Mouse (Mus musculus) large intestine, adult 2 months (tissue): ENCODE measurements around the gene Mettl17. TPM values are rescaled to one million over a fixed set of nuclear protein-coding genes. Genes with fewer than 3 reads are reported as not detected.

Experiments used
- DNase-seq: peaks from one replicate; pipeline ENCODE4 v3.0.0-alpha.2; 2012; ENCODE audit warnings: low read depth, low spot score
- WGBS: fragments of 180-500 bp; shearing (Covaris S2); methylation state at CpG from one replicate; pipeline ENCODE4 v1.1.7; 2018; 5-methylcytosine and 5-hydroxymethylcytosine counted together
- polyA plus RNA-seq: library from polyadenylated mRNA; depleted of rRNA; stranded (reverse); fragments of >200 nt; gene quantifications from 2 replicates; pipeline ENCODE4 v1.2.3, GENCODE M21; 2012

Gene Mettl17
- polyA plus RNA-seq, 1 experiment, result 32.7 TPM

DNA sequence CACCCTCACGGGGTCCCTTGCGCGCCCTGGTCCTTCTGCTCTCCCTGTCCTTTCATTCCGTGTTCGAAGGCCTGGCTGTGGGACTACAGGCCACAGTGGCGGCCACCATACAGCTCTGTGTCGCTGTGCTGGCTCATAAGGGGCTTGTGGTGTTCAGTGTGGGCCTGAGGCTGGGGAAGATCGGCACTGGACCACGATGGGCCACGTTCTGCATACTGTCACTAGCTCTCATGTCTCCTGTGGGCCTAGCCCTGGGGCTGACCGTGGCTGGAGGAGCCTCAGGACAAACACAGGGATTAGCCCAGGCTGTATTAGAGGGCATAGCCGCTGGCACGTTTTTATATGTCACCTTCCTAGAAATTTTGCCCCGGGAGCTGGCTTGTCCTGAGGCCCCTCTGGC is 10.4 kb downstream of the Mettl17 start:
- no peak for DNase-seq
- WGBS, result 84% methylated on average over 14 of the region's 14 CpGs

DNA sequence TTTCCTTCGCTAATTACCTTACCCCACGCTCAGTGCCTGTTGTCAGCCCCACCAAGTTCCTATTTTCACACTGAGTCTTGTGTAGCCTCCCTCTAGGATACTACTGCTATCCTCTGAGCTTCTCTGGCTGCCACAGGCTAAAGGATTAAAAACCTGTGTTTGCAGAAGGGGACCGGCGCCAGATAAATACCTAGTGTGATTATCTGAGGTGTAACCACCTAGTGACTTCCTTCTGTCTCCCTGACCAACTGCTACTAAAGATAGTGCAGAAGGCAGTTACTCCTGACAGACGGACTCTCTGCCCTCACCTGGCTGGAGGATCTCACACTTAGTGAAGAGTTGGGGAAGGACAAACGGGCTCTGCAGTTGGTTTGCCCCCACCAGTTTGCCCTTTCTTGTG is 11.4 kb downstream of the Mettl17 start:
- no peak for DNase-seq
- WGBS, result 48% methylated on average over 6 of the region's 6 CpGs

DNA sequence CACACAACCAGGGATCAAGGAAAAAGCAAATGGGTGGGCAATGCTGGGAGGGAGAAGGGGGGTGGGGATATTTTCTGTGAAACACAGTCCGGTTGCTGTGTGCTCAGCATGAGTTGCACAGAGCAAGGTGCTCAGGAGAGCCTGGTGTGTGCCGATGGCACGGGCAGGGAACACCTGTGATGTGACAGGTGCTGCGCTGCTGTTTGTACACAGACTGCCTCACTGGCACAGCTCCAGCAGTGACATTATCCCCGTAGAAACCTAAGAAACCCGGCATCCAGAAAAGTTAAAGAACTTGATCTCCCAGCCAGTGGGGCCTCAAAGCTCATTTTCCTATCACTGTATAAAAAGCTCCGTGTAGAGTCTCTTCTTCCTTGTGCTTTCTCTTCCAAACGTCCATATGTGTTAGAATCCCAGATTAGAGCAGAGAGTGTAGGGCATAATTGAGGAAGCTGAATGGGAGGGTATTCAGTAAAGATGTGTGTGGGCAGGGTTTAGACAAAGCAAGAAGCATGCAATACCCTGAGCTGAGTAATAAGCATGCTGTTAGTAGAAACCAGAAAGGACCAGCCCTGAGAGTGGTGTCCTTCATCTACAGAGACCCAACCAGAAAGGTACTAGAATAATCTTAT is 12.0 kb downstream of the Mettl17 start:
- DNase-seq, result no peak
- WGBS, result 31% methylated on average over 8 of the region's 8 CpGs

DNA sequence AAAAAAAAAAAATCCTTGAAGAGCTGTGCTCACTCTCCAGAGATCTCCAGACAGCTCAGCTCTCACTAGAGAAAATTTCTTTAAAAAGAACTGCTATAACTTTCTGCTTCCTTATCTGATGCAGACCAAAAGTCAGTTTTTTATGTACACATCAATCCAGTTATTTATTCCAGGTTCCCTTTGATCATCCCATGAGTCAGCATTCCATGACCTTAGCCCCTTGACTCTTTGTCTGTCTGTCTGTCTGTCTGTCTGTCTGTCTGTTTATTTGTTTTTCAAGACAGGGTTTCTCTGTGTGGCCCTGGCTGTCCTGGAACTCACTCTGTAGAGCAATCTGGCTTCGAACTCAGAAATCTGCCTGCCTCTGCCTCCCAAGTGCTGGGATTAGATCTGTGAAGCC is 14.7 kb downstream of the Mettl17 start:
- DNase-seq, result no peak
- 100% methylated on average over 1 of the region's 1 CpGs for WGBS

DNA sequence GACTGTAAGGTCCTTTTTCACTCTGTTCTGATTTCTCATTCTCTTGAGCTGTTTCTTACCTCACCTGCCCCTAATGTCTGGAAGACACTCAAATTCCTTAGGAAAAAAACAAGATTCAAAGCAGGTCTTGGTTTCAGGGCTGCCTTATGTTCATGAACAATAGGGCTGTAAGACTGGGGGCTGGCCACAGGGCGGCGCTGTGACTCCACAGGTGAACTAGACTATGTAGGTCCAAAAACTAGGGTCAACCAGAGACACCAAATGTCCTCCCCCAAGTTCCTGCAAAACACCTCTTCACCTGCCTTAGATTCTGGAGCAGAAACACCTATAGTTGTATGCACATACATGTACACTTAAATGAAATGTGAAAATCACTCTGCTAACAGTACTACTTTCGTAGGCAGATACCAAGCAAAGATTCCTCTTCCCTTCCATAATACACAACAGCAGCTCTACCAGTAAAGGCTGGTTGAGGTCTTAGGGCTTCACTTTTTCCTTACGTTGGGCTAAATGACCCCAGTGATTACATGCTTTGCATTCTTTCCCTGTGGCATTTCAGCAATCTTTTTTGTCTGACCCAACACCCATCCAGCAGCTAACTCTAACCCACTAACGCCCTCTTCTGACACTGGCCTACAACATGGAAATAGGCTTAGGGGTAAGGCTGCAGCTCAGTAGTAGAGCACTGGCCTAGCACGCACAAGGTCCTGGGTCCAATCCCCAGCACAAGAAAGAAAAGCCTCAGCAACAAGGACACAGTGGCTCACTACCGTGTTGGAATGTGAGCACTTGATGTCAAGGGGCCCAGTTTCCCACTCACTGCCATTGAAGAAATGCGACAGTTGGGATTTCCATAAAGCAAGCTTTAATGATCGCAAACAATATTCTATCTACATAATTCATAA is 18.4 kb downstream of the Mettl17 start:
- 49% methylated on average over 9 of the region's 9 CpGs for WGBS
- DNase-seq, result peak; percentile 37

DNA sequence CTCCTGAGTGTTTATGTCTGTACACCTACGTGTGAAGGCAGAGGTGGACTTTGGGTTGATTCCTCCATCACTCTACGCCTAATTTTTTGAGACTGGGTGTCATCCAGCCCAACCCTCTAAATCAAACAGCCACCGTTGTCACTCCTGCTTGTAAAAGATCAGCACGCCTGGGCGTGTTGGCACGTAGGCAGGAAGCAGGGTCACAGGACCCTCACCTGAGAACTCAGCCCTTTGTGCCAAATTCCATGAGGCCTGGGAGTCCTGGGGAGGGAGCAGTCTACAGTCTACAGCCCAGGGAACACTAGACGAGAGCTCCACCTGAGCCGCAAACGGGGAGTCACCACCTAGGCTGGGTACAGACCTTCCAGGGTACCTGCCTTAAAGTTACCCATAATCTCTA is 19.1 kb downstream of the Mettl17 start:
- DNase-seq, result peak; percentile 36
- 38% methylated on average over 9 of the region's 9 CpGs for WGBS

DNA sequence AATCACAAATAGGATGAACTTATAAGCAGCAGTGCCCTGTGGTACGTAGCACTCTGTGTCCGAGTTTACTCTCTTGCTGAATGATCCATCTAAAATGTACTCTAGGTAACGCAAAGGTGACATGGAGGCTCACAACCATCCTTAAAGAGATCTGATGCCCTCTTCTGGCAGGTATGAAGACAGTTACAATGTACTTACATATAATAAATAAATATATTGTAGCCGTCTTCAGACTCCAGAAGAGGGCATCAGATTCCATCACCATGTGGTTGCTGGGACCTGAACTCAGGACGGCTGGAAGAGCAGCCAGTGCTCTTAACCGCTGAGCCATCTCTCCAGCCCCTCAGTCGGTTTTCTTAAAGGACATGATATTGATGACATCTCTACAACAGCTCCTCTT is 20.1 kb downstream of the Mettl17 start:
- no peak for DNase-seq
- 49% methylated on average over 7 of the region's 7 CpGs for WGBS

DNA sequence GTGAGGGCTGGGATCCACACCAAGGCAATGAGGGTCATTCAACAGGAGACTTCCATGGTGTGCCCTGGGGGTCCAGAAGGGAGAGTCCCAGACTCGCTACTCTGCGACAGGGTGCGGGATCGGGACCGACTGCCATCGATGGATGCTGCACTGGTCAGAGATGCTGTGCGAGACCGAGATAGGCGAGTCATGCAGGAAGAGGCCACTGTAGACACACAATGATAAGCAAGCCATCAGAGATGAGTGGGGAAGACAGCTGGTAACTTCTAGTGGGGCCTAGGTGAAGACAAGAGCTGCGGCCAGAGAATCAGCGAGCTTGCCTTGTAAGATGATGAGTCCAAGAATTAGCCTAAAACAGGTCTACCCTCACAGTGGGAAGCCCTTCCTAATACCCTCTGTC is 21.5 kb downstream of the Mettl17 start:
- 92% methylated on average over 11 of the region's 11 CpGs for WGBS
- DNase-seq, result no peak

DNA sequence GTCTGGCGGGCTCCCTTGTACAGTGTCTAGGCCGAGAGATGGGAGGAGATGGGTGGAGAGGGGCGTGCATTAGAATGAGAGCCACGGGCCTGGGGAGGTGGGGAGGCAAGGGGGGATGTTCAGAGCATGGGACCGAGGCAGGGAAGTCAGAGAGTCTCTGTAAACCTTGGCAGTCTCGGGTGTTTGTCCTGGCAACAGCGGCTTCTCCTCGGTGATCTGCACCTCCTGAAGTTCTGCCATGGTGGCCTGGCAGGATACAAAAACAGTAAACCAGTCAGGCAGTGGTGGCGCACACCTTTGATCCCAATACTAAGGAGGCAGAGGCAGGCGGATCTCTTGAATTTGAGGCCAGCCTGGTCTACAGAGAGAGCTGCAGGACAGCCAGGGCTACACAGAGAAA is 26.7 kb downstream of the Mettl17 start:
- WGBS, result 88% methylated on average over 10 of the region's 10 CpGs
- DNase-seq, result no peak

DNA sequence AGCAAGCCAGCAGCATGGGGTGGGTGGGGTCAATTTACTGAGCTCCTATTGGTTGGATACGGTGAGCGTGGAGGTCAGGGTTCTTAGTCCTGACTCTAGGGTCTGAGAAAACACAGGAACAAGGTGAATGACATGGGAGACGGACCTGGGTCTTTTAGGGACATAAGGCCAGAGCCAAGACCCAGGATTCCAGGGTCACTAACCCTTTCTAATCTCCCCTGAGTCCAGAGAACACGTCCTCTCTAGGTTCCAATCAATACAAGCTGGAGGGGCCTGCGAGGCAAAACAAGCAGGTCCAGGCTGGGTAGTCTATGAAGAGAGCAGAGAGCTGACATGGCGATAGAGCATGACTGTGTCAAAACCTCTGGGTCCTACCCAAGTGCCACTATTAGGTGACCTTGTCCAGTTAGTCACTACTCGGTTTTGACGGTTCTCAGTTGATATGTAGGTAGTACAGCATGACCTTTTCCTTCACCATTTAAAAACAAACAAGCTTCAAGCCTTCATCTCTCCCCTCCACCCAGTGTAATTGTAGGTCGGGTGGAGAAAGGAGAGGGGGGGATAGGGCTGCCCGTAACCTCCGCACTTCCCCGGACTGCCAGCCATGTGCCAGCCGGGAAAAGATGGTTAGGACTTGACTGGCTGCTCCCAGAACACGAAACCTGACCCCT is 27.9 kb downstream of the Mettl17 start:
- no peak for DNase-seq
- WGBS, result 11% methylated on average over 14 of the region's 14 CpGs

DNA sequence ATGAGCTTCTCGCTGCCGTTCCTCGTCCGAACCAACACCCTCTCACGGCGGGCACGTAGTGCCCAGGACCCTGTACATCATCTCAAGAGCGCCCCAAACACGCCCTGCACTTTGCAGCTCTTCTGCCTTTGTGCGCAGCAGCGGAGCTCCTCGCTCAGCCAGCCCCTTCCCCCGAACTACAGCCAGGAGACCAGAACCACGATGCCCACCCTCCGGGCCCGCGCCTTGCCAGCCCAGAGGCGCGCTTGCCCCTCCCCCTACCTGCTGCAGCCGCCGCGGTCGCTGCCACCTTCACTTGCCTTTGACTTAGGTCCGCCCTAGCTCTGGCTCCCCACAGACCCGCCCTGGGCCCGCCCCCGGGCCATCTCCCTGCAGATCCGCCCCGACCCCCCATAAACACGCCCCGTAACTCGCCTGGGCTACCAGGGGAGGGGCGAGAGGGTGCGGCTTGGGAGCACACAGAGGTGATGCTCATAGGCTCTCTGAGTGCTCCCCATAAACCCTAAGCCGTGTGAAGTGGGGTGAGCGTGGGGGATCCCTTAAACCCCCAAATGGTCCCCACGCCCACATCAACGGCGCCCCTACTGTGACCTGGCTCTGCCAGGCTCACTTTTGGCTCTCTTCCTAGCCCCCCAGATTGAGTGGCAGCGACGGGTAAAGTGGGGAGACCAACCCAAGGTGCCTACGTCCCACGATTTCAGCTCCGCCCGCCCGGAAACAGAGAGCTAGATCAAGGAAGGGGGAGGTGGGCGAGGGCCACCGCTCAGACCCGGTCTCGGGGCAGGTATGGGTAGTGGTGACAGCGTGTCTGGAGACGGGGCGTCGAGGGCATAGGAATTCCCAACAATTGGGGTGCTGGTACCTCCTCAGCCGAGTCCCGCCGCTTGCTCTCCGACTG is 28.7 kb downstream of the Mettl17 start:
- under 1% methylated on average over 58 of the region's 58 CpGs for WGBS
- DNase-seq, result peak; percentile 78

DNA sequence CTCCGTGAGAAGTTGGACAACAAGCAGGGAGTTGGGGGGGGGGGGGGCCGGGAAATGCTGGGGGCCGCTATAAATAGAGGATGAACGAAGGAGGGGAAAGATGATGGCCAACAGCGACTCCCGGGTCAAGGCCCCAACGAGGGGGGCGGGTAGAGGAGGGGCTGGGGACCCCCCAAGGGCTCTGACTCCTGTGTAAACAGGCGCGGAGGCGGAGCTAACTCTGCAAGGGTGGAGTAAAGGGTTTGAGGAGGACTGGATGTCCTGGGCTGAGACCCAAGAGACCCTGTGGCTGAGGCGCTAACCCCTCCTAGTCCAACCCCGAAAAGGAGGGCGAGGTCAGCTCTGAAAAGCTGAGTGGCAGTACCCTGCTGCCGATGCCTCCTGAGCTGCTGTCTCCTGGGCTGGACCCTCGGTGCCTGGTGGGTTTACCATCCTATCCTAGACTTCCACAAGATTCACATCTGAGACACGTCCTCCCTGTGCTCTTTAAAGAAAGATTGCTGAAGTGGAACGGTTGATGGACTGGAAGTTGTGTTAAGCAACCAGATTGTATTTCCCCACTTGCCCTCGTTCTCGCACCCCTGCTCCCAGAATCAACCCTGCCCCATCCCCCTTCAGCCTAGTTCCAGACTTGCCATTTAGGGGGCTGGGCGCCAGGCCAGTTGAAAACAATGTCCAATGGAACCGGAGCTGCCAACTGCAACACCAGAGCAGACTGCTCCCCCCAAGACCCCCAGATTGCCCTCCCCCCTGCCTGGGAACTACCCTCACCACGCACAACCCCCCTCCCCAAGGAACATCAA is 29.5 kb downstream of the Mettl17 start, which contains the start of gene Ndrg2:
Gene Ndrg2 (minus strand): TSS at position 199 of the 803 bp plus-strand sequence.
- 14% methylated on average over 23 of the region's 23 CpGs for WGBS

DNA sequence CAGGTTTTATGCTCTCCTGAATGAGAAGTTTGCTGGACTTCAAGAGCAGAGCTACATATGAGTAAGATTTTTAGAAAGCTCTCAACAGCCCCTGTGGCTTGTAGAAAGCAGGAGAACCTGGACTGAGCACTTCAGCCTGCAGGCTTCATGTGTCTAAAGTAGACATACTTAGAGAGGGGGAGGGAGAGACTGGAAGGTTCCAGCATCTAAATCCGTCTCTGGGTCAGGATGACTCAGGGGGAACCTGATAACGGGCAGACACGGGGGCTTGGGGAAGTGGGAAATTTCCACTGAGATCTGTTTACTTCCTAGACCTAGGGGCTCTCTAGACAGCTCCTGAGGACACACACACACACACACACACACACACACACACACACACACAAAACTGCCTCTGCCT is 30.4 kb downstream of the Mettl17 start:
- no peak for DNase-seq
- WGBS, result 20% methylated on average over 3 of the region's 3 CpGs

More for the DNA sequence above, 29.5 kb downstream of the Mettl17 start, which contains the start of gene Ndrg2:
- no peak for DNase-seq

DNA sequence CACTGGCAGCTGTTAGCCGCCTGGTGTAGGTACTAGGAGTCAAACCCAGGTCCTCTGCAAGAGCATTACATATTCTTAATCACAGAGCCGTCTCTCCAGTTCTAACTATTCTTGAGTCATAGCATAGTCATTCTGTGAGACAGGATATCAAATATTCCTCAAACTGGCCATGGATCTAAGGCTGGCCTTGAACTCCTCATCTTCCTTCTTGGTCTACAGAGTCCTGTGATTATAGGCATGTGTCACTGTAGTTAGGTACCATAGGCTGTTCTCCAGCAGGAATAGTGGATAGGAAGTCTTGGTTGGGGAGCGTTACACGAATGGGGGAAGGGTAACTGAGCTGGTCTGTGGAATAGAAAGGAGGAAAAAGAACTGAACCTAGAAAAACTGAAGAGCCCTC is 31.9 kb downstream of the Mettl17 start:
- DNase-seq, result no peak
- WGBS, result 90% methylated on average over 4 of the region's 4 CpGs

DNA sequence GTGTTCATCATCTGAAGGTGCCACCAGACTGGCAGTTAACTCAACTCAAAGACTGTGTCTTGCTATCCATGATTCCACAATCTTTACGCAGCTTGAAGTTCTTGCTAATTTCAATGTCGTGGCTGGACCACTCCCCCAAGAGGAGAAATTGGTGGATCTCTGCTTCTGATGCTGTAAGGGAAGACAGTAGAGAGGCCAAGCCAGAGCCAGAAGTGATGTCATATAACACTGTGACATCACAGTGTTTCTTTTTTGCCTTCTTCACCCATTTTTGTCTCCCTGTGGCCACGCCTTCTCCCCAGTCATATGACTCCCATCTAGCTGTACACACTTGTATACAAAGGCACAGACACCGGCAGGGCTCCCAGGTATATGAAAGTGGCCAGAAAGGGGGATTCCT is 33.5 kb downstream of the Mettl17 start, which contains the start of gene Tppp2:
Gene Tppp2 (plus strand): TSS at position 301 of the 400 bp plus-strand sequence.
- WGBS, result 94% methylated on average over 4 of the region's 4 CpGs

DNA sequence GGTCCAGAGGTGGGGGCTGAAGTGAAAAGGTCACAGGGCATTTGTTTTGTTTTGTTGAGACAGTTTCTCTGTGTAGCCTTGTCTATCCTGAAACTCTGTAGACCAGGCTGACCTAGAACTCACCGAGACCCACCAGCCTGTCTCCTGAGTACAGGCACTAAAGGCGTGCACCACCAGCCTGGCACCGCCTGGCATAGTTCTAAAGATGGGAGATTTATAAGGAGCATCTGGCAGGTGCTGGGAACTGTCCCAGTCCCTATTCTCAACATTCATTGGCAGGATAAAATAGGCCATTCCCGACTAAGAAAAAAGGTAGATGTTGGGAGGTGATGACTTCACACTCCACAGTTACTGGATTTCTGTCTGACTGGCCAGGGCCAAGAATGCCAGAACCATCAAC is 34.3 kb downstream of the Mettl17 start:
- WGBS, result 85% methylated on average over 4 of the region's 4 CpGs
- DNase-seq, result no peak

More for the DNA sequence above, 33.5 kb downstream of the Mettl17 start, which contains the start of gene Tppp2:
- DNase-seq, result no peak

DNA sequence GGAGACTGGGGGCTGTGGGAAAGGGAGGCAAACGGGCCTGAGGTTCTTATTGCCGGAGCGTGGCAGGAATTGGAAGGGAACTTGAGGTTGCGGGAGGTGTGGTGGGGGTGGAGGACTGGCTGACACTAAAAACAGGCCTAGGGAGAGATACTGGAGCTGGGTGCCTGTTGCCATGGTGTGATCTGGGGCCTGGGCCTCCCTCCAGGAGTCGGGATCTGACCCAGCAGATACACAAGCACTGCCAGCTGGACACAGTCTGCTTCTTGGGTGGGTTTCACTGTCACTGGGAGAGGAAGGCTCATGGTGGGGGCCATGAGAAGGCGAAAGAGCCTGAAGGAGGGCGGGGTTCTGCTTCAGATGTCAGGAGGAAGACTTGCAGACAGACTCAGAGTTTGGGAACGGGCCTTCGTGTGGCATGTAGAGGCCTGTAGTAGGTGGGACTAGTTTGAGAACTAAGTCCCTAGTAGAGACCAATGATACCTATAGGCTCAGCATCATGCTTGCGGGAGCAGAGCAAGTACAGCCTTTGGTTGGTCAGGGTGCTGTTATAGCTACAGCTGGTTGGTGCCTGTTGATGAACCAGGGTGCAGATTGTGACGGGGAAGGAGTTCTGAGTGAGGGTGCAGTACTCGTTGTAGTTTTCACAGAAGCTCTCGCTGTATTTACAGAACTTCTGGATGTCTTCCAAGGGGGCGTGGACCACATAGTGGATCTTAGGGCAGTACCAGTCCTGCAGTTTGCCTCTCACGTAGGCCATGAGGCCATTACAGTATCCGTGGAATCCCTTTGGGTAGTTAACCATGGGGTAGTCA is 37.3 kb downstream of the Mettl17 start:
- DNase-seq, result no peak
- WGBS, result 47% methylated on average over 16 of the region's 16 CpGs

DNA sequence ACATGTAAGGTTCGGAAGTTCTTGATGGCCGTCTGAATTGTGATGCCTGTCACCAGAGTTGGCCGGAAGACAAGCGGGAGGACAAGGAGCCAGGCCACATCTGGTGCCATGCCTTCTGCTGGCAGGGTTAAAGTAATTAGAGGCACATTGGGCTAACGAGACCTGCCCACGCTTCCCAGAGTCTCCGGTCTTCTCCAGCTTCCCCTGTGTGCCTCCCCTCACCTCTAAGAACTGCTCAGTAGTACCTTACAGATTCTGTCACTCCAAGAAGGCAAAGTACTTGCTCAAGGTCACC is 37.9 kb downstream of the Mettl17 start, which contains the start of gene Rnase13:
Gene Rnase13 (minus strand): TSS at position 203 of the 295 bp plus-strand sequence.
- 73% methylated on average over 7 of the region's 7 CpGs for WGBS
- DNase-seq, result no peak
